Mouse (Mus musculus) spleen, adult 2 months (tissue): ENCODE results near the gene Maneal.

Source experiments
- CTCF ChIP-seq: fragments of 200-500 bp; IDR thresholded peaks from 2 replicates; pipeline ENCODE4 v1.5.1; 2011; ENCODE audit warnings: mild to moderate bottlenecking, inconsistent platforms; ENCODE audit not compliant: insufficient read depth, insufficient read length, insufficient replicate concordance; ENCODE audit errors: extremely low read depth
- POLR2A ChIP-seq: fragments of 200-500 bp; IDR thresholded peaks from 2 replicates; pipeline ENCODE4 v1.6.1; 2011; ENCODE audit warnings: low read depth, low read length, inconsistent platforms

GRCm38 (mm10) chr4:124898428-124898827 is 36.5 kb upstream of the Maneal start:
- TF ChIP-seq POLR2A (no peak), CTCF (no peak)
